Mouse (Mus musculus) frontal cortex, adult 2 months (tissue): ENCODE measurements around the gene Scube2. TPM values are rescaled to one million over a fixed set of nuclear protein-coding genes. Genes with fewer than 3 reads are reported as not detected.

ENCODE experiments used
- DNase-seq, 2 experiments: peaks; one replicate each; pipeline ENCODE4 v3.0.0; 2022; ENCODE audit warnings: low spot score in 1 of 2; ENCODE audit errors: extremely low spot score in 1 of 2
- polyA plus RNA-seq: library from polyadenylated mRNA; depleted of rRNA; stranded (reverse); fragments of >200 nt; gene quantifications from 2 replicates; pipeline ENCODE4 v1.2.3, GENCODE M21; 2012; rRNA removed

The Scube2 gene
- 2.4 TPM in 2 replicates for polyA plus RNA-seq

DNA sequence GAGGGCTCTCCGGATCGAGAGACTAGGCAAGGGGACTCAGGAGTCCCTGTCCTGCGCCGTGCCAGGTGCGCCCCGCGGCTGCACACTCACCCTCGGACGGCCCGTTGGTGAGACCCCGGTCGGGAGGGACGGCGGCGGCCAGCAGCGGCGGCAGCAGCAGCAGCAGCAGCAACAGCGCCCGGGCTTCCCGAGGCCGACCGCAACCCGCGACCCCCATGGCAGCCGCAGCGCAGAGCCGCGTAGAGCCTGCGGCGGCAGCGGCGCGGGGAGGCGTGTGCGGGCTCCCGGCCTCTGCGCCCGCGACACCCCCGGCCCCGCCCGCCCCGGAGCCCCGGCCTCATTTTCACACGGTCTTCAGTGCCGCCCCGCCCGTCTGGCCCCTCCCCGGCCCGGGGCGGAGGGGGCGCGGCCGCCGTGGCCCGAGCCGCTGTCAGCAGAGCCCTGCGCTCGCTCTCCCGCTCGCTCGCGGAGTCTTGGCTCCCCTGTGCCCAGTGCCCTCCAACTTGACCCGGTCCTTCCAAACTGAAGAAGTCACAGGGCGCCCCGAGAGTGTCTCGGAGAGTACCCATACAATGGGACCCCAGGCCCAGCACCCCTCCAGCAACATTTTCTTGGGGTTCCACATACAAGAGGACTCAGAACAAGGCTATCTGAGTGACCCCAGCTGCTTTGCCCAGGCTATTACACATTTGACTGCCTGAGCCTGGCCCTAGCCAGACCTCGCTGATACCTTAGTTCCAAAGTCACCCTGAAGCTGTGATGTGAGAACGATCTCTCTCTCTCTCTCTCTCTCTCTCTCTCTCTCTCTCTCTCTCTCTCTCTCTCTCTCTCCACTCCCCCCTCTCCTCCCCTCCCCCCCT lies at the start of gene Scube2:
Gene Scube2, minus strand, starts transcription at position 310 of the 860 bp plus-strand sequence.
- no peak for DNase-seq

DNA sequence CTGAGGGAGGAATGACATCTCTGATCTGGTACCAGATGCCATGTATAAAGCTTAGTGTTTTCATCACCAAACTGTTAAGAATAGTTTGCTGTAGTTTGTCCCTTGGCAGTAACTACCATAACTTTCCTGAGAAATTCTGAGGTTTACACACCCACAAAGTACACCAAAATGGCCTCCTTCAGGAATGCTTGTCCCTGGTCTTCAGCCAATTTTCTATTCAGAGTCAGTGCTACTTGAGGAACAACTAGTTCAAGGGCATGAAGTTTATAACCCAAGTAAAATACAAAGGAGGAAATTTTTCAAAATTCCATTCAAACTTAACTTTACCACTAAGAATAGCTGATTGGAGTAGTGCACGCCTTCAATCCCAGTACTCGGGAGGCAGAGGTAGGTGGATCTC lies 40.7 kb upstream of the Scube2 start:
- DNase-seq, result no peak

DNA sequence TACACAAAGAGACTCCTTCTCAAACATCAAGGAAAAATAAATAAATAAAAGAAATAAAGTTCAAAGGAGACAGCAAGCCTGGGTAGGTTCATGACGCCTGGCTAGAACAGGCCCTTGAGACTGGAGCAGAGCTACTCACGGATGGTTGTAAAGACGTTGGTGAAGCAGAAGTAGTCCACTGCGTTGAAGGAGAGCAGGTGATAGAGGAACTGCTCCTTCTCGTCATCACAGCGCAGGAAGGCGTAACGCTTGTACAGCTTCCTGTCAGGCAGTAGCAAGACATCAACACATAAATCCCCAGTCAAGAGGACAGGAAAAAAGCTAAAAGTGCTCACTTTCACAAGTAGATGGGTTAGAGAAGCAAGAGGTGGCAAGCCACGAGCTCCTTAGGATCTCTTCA lies 35.4 kb upstream of the Scube2 start:
- DNase-seq, result no peak

DNA sequence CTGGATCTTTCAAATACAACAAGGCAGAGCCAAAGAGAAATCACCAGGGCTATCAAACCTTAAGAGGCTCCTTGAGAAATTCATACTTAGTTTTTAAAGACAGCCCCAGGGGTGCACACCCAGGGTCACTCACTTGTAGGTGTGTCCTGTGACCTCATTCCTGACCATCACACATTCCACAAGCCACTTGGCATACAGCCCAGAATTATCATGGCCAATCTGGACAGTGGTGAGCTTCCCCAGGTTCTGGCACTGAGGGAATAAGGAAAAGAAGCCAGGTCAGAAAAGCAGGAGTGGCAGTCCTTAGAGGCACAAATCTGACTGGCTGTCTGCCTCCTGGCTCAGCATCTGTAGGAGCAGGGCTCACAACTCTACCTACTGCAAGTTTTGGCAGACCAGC lies 33.4 kb upstream of the Scube2 start:
- DNase-seq, result no peak

DNA sequence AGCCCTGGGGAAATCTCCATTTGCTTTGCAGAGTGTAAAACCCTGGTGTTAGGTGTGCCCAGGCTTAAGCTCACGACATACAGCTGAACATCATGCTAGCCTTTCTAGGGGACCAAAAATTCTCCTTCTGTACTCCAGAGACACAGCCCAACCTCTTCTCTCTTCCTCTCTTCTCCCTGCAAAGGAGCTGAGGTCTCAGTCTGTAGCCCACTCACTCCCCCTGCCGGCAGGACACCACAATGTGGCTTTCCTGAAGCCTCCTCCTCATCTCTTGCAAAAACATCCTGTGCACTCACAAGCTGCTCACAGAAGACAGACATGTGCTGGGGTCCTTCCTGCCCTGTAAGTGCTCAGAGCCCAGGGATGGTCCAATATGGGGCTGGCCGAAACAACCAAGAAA lies 27.1 kb upstream of the Scube2 start:
- peak; percentile 55 to 87 for DNase-seq

DNA sequence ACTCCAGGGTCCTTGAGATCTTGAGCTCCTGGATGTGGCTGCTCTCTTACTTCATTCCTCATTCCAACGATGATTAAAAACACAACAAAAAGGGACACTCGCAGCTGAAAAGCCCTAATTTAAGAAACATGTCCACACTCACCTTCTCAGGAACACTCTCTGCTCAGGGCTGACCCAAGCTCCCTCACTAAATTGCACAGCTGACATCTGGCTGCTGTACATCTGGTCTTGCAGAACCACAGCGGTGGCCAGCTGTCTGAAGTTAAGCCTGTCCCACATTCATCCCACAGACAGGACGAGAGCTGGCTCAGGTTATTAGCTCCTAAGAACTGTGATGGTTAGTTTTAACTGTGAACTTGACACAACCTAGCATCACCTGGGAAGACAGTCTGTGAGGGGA lies 26.3 kb upstream of the Scube2 start:
- no peak for DNase-seq

DNA sequence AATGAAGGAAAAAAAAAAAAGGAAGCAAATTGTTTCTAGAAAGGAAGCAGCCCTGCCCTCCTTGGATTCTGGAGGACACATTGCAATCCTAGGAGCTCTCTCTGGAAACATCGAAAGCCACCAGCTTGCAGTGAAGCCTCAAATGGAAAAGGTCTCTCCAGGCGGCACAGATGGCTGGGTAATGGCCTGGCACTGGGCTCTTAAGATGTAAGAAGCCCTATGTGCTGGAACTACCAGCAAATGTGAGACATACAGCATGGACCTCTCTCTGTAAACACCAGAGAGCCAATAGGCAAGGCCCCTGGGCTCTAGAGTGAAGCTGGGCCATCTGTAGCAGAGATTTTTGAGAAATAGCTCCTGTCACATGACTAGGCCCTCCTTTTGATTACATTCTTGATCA lies 24.8 kb upstream of the Scube2 start:
- no peak for DNase-seq

DNA sequence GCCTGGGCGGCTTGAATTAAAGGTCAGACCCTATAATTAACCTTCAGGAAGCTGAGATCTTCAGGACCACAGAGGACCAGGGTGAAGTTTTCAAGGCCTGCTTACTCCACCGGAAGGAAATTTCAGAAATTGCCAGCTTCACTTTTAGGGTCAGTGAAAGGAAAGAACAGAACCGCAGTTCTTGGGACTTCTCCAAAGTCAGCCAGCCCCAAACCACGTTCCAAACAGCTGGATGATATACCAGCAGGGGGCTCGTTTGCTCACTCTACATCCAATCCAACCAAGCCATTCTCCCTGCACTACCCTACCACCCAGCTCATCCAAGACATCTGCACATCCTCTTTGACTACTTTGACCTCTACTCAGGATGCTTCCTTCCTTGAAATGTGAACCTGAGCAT lies 23.8 kb upstream of the Scube2 start:
- no peak for DNase-seq

DNA sequence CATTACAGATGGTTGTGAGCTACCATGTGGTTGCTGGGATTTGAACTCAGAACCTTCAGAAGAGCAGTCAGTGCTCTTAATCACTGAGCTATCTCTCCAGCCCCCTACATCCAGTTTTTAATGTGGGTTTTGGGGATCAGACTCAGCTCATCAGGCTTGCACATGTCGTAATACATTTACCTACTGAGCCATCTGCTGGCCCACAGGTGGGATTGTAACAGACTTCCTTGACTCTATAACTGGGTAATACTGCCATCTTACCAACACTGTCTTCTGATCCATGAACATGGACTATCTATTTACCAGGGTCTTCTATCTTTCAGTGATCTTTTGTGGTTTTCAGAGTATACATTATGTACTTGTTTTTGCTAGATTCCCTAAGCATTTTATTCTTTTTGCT lies 20.8 kb upstream of the Scube2 start:
- DNase-seq, result no peak

DNA sequence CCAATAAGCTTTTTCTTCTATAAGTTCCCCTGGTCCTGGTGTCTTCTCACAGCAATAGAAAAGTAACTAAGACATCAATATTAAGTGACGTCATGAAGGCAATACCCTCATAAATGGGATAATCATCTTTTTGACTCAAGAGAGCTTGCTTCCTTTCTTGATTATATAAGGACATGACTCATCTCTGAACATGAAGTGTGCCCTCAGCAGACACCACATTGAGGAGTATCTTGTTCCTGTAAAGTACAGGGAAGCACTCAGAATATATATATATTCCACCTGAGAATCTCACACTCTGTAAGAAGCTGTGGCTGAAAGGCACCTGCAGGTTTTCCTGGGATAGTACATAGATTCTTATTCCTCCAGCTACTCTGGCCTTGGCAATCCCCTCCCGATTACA lies 17.1 kb upstream of the Scube2 start:
- no peak for DNase-seq

DNA sequence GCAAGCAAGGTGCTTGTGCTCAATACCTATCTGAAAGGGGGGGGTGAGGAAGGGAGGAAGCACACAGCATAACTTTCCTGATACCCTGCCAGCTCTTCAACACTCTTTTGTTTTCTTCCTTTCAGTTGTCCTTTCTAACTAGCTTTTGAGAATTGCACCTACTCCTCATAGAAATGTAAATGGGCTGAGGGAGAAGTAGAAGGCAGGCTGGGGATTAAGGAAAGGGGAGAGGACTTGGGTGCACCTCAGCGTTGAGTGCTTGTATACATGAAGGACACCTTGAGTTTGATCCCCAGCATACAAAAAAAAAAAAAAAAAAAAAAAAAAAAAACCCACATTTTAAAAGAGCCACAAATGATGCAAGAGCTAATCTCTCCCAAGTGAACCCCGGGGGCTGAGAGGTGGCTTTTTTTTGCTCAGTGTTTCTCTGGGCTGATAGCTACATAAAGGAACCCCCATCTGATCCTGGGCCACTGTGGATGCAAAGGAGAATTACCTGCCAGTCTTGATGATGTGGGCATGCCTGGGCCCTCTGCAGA lies 16.2 kb upstream of the Scube2 start:
- no peak for DNase-seq

DNA sequence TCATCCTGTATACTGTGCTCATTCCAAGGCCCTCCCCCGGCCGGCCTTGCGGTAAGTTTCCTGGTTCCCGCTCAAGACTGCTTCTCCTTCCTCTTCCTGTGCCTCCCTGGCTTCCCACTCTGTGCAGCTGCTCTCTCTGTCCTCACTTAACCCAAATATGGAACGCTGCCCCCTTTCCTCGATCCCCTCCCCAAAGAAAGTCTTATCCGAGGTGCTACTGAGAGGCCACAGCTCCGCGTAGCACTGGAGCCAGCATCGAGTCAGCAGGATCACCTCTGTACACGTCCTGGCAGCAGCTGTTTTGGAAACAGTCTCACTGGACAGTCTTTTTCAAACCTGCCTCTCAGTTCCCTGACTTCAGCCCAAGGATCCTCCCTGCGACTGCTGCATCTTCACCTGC lies 13.7 kb upstream of the Scube2 start:
- no peak for DNase-seq

DNA sequence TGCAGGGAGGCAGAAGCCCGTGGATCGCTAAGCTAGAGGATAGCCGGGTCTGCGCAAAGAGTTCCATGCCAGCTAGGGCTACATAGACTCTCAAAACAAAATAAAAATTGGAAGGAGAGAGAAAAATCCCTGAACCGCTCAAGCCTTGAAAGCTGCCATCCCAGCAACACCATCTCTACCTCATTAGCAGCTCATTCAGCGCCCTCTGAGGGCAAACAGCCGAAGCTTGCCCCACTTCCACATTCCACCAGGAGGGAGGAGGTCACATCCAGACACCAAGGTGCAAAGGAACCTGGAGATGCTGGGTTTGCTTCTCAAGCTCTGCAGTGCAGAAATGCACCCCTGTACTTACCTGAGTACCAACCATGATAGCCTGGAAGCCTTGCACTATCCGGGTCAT lies 10.6 kb upstream of the Scube2 start:
- no peak for DNase-seq

DNA sequence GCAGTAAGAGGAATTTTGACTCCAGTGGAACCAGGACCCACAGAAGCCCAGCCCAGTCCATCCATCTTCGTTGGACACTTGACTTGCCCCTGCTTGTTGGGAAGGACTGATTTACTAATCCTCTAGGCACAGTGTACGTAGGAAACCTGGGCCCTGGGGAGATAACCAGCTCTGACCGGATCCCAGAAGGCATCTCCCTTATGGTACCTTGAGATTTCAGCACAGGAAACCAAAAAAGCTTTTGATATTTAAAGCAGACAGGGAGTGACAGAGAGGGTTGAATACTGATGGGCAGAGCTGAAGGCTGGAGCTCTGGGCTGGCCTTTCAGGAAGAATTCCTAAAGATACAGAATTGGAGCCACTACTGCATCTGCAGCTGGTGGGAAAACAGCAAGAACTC lies 10.1 kb upstream of the Scube2 start:
- no peak for DNase-seq

DNA sequence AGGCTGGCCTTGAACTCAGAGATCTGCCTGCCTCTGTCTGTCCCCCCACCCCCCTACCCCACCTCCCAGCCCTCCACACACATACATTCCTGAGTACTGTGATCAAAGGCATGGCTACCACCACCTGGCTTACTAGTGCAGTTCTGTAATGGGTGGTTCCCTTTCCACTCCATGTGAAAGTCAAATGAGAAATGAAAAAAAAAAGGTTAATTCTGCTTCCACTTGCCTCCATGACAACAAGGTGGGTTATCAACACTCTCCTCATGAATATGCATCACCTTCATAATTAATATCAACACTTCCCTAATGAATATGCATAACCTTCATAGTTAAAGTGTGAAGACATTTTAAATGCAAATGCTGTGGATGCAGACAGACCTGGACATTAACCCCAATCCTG lies 9.6 kb upstream of the Scube2 start:
- no peak for DNase-seq

DNA sequence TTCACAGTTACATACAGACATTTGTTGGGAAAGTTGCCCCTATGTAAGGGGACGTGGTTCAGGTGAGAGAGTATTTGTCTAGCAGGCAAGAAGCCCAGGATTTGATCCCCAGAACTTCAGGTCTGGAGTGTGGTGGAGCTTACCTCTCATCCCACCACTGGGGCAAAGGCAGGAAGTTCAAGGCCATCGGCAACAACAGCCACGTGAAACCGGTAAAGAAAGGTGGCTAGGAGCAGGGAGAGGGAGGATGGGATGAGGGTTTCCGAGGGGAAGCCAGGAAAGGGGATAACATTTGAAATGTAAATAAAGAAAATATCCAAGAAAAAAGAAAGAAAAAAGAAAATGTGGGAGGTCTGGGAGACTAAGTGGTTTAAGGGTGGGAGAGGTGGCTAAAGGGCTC lies 7.7 kb upstream of the Scube2 start:
- DNase-seq, result no peak

DNA sequence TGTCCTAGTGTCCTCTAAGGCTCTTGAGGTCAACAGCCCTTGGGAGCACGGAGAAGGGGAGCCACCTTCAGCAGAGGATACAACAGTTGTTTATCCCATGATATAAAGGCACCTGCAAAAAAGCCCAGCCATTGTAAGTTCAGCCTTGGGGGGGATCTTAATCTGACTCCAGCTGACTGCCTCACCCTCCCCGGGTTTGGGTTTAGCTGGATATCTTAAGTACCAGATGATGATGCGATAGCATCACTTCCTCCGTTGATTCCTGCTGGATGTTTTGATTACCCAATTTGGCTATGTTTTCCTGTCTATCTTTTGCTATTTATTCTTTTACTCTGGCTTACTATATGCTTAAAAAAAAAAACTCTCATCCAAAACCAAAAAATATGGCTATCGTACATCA lies 5.8 kb upstream of the Scube2 start:
- no peak for DNase-seq

DNA sequence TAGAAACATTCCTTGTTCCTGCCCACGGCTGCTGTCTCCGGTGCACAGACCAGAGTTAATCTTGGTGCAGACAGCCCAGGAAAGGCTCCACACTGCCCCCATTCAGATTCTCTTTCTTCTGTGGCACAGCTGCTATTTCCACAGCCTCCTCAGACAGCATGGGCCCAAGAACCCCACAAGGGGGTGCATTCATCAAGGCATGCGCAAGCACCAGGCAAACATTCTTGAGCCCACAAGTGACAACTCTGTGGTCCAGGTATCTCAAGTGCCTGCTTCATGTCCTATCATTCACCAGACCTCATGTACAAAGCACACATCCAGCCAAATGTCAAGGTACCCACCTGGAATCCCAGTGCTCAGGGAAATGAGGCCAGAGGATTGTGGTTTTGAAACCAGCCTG lies 3.0 kb upstream of the Scube2 start:
- peak in 1 of 2 experiments; percentile 38 for DNase-seq

DNA sequence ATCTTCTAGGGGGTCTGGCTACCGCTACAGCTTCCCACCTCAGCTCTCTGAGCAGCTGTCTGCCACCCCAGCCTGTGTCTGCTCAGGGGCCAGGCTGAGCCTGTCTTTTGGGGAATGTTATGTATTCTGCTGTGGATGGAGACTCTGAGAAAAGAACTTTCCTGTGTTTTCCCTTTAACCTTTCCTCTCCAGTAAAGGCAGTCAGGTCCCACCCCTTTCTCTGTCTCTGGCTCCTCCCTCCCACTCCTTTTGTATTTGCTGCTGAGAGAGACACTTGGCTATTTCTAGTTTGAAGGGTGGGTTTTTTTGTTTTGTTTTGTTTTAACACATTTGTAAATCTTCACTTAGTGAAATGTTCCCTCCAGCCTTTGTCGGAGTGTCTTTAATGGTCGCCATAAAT lies 1.2 kb upstream of the Scube2 start:
- no peak for DNase-seq

DNA sequence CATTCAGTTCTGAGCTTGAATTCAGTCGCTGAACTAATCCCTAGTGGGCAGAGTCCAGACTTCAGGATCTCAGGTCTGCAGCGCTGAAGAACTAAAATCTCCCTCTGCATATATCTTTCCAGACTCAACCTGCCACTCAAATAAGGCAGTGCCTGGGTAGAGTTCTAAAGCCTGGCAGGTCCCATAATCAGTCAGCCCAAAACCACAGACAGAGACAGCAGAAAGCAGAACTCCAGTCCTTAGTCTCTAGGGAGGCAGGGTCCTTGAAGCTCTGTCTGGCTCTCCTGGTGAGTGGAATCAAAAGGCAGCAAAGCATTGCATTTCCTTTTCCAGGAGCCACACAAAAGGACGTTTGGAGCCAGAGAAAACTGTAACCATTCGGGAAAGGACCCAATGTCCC lies 1.9 kb downstream of the Scube2 start:
- no peak for DNase-seq

DNA sequence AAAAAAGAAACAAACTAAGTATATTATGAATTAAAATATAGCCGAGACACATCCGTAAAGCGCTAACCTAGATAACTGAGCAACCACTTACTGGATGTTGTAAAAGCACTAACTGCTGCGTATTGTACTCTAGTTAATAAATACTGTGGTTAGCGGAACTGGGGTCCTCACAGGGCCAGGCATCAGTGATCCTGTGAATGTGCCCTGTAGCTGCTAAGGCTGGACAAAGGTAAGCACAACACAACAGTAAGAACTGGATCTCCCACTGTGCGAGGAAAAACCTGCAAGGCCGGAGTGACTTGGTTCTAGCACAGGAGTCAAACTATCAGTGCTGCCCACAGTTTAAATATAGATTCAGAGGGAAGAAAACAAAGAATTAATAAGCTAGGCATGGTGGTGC lies 5.3 kb downstream of the Scube2 start:
- no peak for DNase-seq

DNA sequence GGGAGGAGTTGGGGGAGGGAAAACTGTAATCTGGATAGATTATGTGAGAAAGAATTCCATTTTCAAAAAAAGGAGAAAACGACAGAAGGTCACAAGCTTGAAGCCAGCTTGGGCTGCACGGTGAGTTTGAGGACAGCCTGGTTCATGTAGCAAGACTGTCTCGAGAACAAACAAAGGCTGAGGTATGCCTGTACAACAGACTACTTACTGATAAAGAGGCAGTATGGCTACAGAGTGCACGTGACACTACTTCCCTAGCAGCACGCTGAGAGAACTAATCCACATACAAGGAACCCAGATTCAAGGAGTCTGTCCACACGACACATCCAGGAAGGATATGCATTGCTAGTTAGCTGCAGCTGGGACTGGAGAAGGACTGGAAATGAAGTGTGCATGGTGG lies 6.1 kb downstream of the Scube2 start:
- no peak for DNase-seq
